Mouse (Mus musculus): Measurements from ENCODE around the gene Abcg5.

The Abcg5 gene

GRCm38 (mm10) chr17:84682734-84683717, at the start of gene Abcg5:
Abcg5 (minus strand) TSS chr17:84683011.
- no peak for DNase-seq

- DNase-seq: no peak
Observed at GRCm38 (mm10) chr17:84732612-84733011, 49.8 kb upstream of the Abcg5 start.

- no peak for DNase-seq
Observed at GRCm38 (mm10) chr17:84731361-84731760, 48.5 kb upstream of the Abcg5 start.

GRCm38 (mm10) chr17:84729140-84729539, 46.3 kb upstream of the Abcg5 start:
- DNase-seq: no peak

GRCm38 (mm10) chr17:84728201-84728911, 45.5 kb upstream of the Abcg5 start:
- DNase-seq: no peak

- no peak for DNase-seq
Observed at GRCm38 (mm10) chr17:84725163-84725562, 42.4 kb upstream of the Abcg5 start.

- no peak for DNase-seq
Observed at GRCm38 (mm10) chr17:84724028-84724427, 41.2 kb upstream of the Abcg5 start.

GRCm38 (mm10) chr17:84719105-84719504, 36.3 kb upstream of the Abcg5 start:
- DNase-seq: no peak

GRCm38 (mm10) chr17:84717416-84717815, 34.6 kb upstream of the Abcg5 start:
- no peak for DNase-seq

GRCm38 (mm10) chr17:84716252-84716872, 33.6 kb upstream of the Abcg5 start:
- no peak for DNase-seq

GRCm38 (mm10) chr17:84714930-84715329, 32.1 kb upstream of the Abcg5 start:
- DNase-seq: no peak

GRCm38 (mm10) chr17:84713563-84714164, 30.9 kb upstream of the Abcg5 start:
- no peak for DNase-seq

GRCm38 (mm10) chr17:84709403-84709851, 26.6 kb upstream of the Abcg5 start:
- DNase-seq: no peak

GRCm38 (mm10) chr17:84708818-84709217, 26.0 kb upstream of the Abcg5 start:
- DNase-seq: no peak

GRCm38 (mm10) chr17:84707407-84707806, 24.6 kb upstream of the Abcg5 start:
- no peak for DNase-seq

GRCm38 (mm10) chr17:84698727-84699126, 15.9 kb upstream of the Abcg5 start:
- DNase-seq: peak; percentile 71

GRCm38 (mm10) chr17:84696537-84696936, 13.7 kb upstream of the Abcg5 start:
- DNase-seq: peak; percentile 35

- DNase-seq: no peak
Observed at GRCm38 (mm10) chr17:84693741-84694140, 10.9 kb upstream of the Abcg5 start.

GRCm38 (mm10) chr17:84690111-84690510, 7.3 kb upstream of the Abcg5 start:
- DNase-seq: no peak

GRCm38 (mm10) chr17:84689316-84689715, 6.5 kb upstream of the Abcg5 start:
- no peak for DNase-seq

GRCm38 (mm10) chr17:84688834-84689233, 6.0 kb upstream of the Abcg5 start:
- DNase-seq: no peak

- DNase-seq: no peak
Observed at GRCm38 (mm10) chr17:84687994-84688393, 5.2 kb upstream of the Abcg5 start.

GRCm38 (mm10) chr17:84685286-84685685, 2.5 kb upstream of the Abcg5 start:
- DNase-seq: no peak

Measured in kidney, postnatal 14 days (tissue).